Mouse (Mus musculus) heart, adult 2 months (tissue): ENCODE results near the gene Xylt1.

Source experiments
- CTCF ChIP-seq: fragments of 200-600 bp; IDR thresholded peaks from 2 replicates; pipeline ENCODE4 v1.8.1; 2022; ENCODE audit warnings: antibody characterized with exemption, mild to moderate bottlenecking, moderate library complexity
- EP300 ChIP-seq: fragments of 200-500 bp; IDR thresholded peaks from 2 replicates; pipeline ENCODE4 v1.6.1; 2011; ENCODE audit warnings: low read depth, low read length, control low read depth; ENCODE audit not compliant: insufficient read depth
- POLR2A ChIP-seq: fragments of 200-500 bp; IDR thresholded peaks from 2 replicates; pipeline ENCODE4 v1.6.1; 2011; ENCODE audit warnings: mild to moderate bottlenecking, low read depth, low read length, control low read depth; ENCODE audit not compliant: insufficient read depth

DNA sequence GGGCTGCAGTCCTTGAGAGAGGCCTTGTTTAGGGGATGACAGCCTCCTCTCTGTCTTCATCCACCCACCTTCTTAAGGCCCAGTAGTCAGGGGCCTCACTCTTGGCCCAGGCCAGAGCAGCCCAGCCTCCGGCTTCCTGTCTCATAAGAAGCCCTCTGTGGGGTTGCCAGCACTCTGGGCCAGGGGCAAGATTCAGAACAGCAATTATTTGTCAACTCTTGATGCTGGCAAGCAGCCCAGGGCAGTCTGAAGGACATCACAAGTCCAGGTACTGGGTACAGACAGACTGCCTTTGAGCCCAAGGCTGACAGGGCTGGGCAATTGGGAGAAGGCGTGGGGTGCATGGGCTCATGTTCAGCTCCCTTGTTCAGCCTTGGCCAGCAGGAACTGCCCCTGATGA is 129.3 kb downstream of the Xylt1 start:
- TF ChIP-seq CTCF (no peak), POLR2A (no peak), EP300 (no peak)
